Mouse (Mus musculus) cerebellum, postnatal 25 days (tissue): ENCODE measurements around the gene Pmch.
A peak's percentile ranks its signal among the peaks of the same experiment; 100 is the strongest.

Experiments
- DNase-seq, 2 experiments: peaks; one replicate each; pipeline ENCODE4 v3.0.0; 2021; ENCODE audit warnings: mixed read lengths in 2 of 2

Gene Pmch

DNA sequence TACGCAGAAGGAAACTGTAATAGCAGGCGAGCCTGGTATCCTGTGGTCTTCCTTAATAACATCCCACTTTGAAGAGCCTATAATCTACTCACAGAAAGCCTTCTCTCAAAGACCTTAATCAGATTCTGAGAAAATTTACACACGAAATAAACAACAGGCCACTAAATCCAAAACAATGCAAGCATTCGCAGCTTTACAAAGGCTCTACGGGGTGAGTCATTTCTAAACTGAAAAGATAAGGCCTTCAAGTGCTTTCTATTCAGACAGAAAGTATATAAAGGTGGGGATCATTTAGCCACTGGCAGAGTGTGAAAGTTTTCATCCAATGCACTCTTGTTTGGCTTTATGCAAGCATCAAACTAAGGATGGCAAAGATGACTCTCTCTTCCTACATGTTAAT, at the start of gene Pmch:
TSS of gene Pmch (plus strand) at position 301 of the 400 bp plus-strand sequence.
- DNase-seq, result no peak

DNA sequence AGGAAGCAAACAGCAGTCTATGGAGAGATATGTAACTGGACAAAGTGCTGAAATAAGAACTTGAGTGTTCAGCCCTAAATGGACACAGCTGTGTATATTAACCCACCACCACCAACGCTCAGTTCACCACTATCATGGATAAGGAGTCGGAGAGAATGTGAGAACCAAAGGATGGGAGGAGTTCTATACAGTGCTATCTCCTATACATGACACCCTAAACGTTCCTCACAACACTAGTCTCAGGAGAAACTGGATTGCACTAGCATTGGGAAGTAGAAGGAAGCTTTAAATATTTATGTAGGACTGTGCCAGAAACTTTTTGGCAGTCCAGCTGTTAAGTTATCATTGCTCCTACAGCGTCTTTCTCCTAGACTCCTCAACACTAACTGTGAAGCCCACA, 46.6 kb upstream of the Pmch start:
- no peak for DNase-seq

DNA sequence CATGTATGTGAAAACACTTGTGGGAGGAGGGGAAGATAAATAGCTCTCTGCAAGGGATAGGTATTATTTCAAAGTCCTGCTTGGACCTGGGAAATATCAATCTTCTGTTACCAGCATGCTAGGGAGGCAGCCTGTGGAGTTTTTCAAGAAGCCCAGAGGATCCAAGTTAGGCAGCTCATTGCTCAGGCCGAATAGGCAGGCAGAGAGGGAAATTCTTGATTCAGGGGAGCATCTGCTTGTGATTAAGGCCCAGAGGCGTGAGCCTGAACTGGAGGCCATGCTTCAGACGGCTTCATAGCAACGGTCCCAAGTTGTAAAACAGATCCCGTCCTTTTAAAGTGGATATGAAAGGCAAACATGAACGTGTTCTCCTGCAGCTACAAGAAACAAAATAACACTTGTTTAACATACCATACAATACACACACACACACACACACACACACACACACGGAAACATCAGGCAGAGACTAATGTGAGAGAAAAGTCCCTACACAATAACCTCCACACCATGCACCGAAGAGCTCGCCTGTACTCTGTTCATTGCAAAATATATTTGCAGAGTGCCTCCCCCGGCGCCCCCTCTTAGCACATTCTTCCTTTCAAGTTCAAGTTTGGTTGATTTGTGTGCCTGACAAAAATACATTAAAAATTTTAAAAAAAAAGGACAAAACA, 44.6 kb upstream of the Pmch start:
- DNase-seq, result no peak

DNA sequence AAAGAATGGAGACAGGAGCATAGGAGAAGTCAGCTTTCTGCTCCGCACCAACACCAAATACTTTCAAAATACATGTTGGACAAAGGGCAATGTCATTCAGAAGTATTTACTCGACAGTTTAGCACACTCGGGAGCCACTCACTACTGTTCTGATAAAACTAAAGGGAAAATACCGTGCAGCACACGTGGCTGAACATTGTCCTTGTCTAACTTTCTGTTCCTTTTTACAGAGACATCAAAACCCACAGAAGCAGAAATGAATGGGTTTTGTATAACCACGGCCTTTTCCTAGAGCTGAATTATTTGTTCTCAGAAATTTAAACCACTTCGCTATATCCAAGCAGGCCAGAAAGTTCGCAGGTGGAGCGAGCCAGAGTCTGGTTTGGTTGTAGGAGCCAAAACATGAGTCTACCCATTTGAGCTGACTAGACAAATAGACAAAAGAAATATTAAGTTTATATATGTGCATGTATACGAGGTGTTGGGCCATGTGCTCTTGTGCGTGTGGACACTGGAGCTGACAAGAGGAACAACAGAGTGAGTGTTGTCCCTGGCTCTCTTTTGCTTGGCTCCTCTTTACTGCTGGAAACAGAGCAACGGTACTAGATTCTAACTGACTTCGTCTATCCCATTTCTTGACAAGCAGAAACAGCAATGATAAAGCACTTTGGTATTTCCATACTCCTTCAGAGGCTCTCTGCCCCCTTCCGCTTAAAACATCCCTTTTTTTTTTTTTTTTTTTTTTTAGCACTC, 36.5 kb upstream of the Pmch start:
- DNase-seq, result no peak

DNA sequence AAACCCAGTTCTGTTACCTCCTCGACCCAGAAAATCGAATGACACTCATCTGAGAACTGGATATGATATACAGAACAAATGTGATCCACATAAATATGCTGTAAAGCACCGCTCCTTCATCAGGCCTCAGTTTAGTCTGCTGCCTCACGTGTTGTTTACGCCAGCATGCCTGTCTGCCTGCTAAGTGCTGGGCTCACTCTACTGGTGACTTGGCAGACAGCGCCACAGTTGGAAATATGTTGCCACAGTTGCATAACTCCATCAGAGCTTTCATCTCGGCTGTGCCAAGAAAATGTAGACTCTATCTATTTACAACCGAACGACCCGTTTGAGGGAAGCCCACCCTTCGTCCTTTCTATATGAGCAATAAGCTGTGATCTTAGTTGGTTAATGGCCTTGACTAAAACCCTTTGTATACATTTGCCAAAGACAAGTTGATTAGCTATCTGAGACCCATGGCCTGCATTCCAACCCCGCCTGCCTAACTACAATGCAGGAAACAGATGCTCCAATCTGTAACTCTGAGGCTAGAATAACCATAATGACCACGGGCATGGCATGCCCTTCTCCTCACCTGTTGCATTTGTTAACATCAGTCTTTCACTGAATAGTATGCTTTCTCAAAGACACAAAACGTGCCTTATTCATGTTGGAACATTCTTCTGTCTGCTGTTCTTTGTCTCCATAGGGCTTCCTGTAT, 33.8 kb upstream of the Pmch start:
- peak; percentile 19 to 41 for DNase-seq

DNA sequence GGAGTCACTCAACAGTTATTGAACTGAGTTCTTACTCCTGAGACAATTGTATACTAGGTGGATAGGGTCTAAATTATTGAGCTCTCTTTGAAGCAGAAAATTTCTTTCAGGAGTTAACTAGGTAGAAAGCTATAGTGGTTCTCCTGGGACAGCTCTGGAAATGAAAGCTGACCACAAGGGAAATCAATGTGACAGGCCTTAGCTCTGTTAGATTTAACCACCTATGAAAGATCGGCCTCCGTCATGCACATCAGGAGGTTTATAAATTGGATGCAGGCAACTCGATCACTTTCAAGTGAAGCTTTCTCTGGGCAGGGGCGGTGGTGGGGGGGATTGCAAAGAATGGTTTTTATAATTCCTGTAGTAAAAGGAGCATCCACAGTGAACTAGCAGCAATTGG, 27.4 kb upstream of the Pmch start:
- no peak for DNase-seq

DNA sequence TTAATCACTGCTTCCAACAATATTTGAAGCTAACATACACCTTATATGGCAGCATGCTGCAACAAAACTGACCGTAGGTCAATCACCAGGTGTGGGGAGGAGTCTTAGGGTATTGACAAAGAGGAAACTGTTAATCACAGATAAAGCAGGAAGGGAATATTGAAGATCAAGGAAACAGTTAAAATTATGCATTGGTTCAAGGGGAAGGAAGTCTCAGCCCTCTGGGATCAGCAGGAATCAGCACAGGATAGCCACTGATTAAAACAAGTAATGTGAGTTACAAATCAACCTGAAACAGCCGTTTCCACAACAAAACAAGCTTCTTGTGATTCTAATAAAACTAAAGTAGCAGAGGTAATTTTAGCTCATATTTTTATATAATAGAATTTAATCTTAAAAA, 26.0 kb upstream of the Pmch start:
- DNase-seq, result no peak

DNA sequence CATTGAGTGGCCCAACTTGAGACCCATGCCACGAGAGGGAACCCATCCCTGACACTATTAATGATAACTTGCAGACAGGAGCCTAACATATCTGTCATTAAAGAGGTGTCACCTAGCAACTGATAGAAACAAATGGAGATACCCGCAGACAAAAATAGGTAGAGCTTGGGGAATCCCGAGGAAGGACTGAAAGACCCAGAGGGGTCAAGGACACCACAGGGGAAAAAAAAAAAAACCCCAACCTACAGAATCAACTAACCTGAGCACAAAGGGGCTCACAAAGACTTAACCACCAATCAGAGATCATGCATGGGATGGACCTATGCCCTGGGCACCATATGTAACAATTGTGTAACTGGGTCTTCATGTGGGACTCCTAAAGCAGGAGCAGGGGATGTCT, 23.5 kb upstream of the Pmch start:
- DNase-seq, result no peak

DNA sequence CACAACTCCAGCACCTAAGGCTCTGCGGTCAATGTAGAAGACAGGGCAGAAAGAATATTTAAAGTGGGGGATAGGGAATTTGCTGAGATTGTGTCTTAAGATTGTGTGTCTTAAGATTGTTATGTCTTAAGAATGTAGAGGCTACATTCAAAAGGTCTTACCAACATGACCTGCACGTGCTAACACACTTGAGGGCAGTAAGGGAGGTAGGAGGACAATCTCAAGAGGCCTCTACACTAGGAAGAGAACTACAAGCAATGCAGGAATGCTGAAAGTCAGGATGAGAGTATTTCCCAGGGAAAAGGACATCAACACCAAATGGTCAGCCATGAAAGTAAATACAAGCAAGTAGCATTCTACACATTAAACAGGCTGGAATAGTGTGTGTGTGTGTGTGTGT, 15.3 kb downstream of the Pmch start:
- no peak for DNase-seq

DNA sequence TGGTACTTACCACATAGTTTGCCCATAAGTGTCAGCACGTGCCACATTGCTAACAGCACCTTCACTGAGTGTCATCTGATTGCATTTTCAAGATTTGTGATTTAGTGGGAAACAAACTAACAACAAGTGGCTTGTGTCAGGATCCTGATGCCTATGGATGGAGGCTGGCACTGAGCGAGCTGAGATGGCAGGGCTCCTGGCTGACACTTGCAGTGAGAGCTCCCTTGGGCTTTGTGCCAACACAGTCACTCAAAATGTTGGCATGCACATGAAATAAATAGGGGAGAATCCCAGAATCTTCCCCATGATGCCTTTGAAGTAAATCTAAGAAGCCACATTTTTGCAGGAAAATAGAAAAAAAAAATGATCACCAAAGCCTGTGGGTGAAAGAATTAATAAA, 22.4 kb downstream of the Pmch start:
- DNase-seq, result peak in 1 of 2 experiments; percentile 23

DNA sequence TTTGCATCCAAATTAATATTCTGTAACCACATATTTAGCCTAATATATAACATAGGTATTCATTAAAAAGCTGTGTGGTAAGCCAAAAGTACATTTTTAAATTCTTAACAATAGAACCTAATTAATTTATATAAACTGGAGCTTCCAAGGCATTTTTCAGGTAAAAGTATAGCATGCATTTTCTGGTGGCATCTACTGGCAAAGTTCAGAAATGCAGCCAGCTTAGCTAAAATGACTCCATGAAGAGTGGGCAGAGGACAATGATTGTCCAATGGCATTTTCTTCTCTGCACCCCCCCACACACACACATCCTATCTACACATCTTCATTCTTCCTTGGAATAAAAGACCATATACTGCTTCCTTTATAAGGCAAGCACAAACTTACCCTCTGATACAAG, 28.8 kb downstream of the Pmch start:
- DNase-seq, result no peak

DNA sequence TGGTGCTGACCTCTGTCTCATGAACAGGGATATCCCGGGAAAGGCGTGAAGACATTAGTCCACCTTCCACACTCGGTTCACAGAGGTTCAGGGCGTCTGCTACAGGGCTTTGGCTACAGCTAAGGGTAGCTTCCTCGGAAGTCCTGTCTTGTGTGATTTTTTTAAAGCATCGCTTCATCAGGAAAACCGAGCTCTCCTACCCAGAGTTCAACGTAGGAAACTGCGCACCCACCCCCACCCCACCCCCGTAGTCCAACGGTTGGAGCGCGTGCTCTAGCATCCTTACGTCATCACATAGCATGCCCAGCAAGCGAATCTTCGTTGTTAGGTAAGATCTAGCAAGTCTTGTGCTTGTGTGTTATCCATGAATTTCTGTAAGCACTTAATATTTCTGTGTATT, 44.8 kb downstream of the Pmch start:
- DNase-seq, result no peak
